Mouse (Mus musculus) MEL (cell line): ENCODE data around the gene Ube2u. TPM values are rescaled to one million over a fixed set of nuclear protein-coding genes. Genes with fewer than 3 reads are reported as not detected.

Source experiments
- DNase-seq: peaks from one replicate; pipeline ENCODE4 v3.0.0; 2011; ENCODE audit warnings: low read depth, low spot score
- H3K27ac ChIP-seq: 2 replicates; pipeline ENCODE4 v1.5.1; 2012; ENCODE audit warnings: low read depth, mild to moderate bottlenecking, control low read depth, low read length, moderate library complexity; ENCODE audit not compliant: control insufficient read depth
- H3K27me3 ChIP-seq, 2 experiments: fragments of 150-350 bp in 1 of 2; sonication (generic) in 1 of 2; 2 replicates each; pipeline ENCODE4 v1.6.1; 2012; ENCODE audit warnings: low read length in 2 of 2, mild to moderate bottlenecking in 2 of 2, improper control_type of control experiment in 1 of 2, moderate library complexity in 1 of 2; ENCODE audit not compliant: insufficient read depth in 2 of 2, control insufficient read depth in 1 of 2
- H3K36me3 ChIP-seq, 2 experiments: 2 replicates each; pipeline ENCODE4 v1.6.1; 2012 to 2014; ENCODE audit warnings: low read length in 2 of 2, improper control_type of control experiment in 1 of 2, inconsistent platforms in 1 of 2, mild to moderate bottlenecking in 1 of 2; ENCODE audit not compliant: insufficient read depth in 2 of 2, control insufficient read depth in 1 of 2
- H3K4me1 ChIP-seq, 2 experiments: fragments of 150-350 bp in 1 of 2; sonication (generic) in 1 of 2; 2 replicates each; pipeline ENCODE4 v1.6.1; 2012; ENCODE audit warnings: low read length in 2 of 2, improper control_type of control experiment in 1 of 2, mild to moderate bottlenecking in 1 of 2; ENCODE audit not compliant: insufficient read depth in 2 of 2, control insufficient read depth in 1 of 2
- H3K4me3 ChIP-seq, 2 experiments: fragments of 150-350 bp in 1 of 2; sonication (generic) in 1 of 2; 2 replicates each; pipeline ENCODE4 v1.5.1; 2012; ENCODE audit warnings: low read depth in 2 of 2, low read length in 2 of 2, mild to moderate bottlenecking in 2 of 2, moderate library complexity in 2 of 2, control low read depth in 1 of 2, improper control_type of control experiment in 1 of 2; ENCODE audit not compliant: control insufficient read depth in 1 of 2, insufficient read depth in 1 of 2
- H3K79me2 ChIP-seq: 2 replicates; pipeline ENCODE4 v1.6.1; 2012; ENCODE audit warnings: mild to moderate bottlenecking, low read length, moderate library complexity; ENCODE audit not compliant: control insufficient read depth, poor library complexity, insufficient read depth
- H3K9ac ChIP-seq: 2 replicates; pipeline ENCODE4 v1.6.1; 2012; ENCODE audit warnings: low read depth, mild to moderate bottlenecking, control low read depth, low read length, moderate library complexity; ENCODE audit not compliant: control insufficient read depth, poor library complexity, severe bottlenecking
- H3K9me3 ChIP-seq: fragments of 150-350 bp; sonication (generic); replicated peaks from 2 replicates; pipeline ENCODE4 v1.6.1; 2012; ENCODE audit warnings: mild to moderate bottlenecking, low read length, improper control_type of control experiment, moderate library complexity; ENCODE audit not compliant: insufficient read depth
- BHLHE40 ChIP-seq: IDR thresholded peaks from 2 replicates; pipeline ENCODE4 v1.6.1; 2012; ENCODE audit warnings: low read depth, mild to moderate bottlenecking, inconsistent platforms, low read length, improper control_type of control experiment, borderline replicate concordance
- CTCF ChIP-seq, 3 experiments: IDR thresholded peaks in 2 of 3; conservative IDR thresholded peaks in 1 of 3; 2 replicates each; pipeline ENCODE4 v1.5.1; 2011 to 2012; ENCODE audit warnings: low read length in 3 of 3, low read depth in 2 of 3, mild to moderate bottlenecking in 2 of 3, improper control_type of control experiment in 1 of 3, inconsistent platforms in 1 of 3, mixed read lengths in 1 of 3, moderate library complexity in 1 of 3; ENCODE audit not compliant: control insufficient read depth in 1 of 3, insufficient read depth in 1 of 3, poor library complexity in 1 of 3, severe bottlenecking in 1 of 3
- E2F4 ChIP-seq: IDR thresholded peaks from 2 replicates; pipeline ENCODE4 v1.6.1; 2011; ENCODE audit warnings: low read depth, low read length, improper control_type of control experiment, borderline replicate concordance
- ELF1 ChIP-seq: IDR thresholded peaks from 2 replicates; pipeline ENCODE4 v1.6.1; 2014; ENCODE audit warnings: low read depth, mild to moderate bottlenecking, inconsistent platforms, low read length, improper control_type of control experiment, moderate library complexity
- EP300 ChIP-seq, 2 experiments: IDR thresholded peaks; 2 replicates each; pipeline ENCODE4 v1.6.1; 2011; ENCODE audit warnings: improper control_type of control experiment in 2 of 2, low read length in 2 of 2, low read depth in 1 of 2, mild to moderate bottlenecking in 1 of 2
- GABPA ChIP-seq: IDR thresholded peaks from 2 replicates; pipeline ENCODE4 v1.6.1; 2012; ENCODE audit warnings: low read depth, mild to moderate bottlenecking, inconsistent platforms, low read length, improper control_type of control experiment, moderate library complexity
- GATA1 ChIP-seq: IDR thresholded peaks from 2 replicates; pipeline ENCODE4 v1.6.1; 2011; ENCODE audit warnings: low read depth, low read length, improper control_type of control experiment
- JUND ChIP-seq: IDR thresholded peaks from 2 replicates; pipeline ENCODE4 v1.6.1; 2011; ENCODE audit warnings: low read depth, mild to moderate bottlenecking, improper control_type of control experiment, low read length
- KAT2A ChIP-seq: conservative IDR thresholded peaks from 2 replicates; pipeline ENCODE4 v1.6.1; 2012; ENCODE audit warnings: low read depth, low read length, improper control_type of control experiment, inconsistent platforms
- MEF2A ChIP-seq: IDR thresholded peaks from 2 replicates; pipeline ENCODE4 v1.6.1; 2014; ENCODE audit warnings: low read depth, mild to moderate bottlenecking, inconsistent platforms, low read length, improper control_type of control experiment; ENCODE audit not compliant: poor library complexity, insufficient replicate concordance, severe bottlenecking; ENCODE audit errors: extremely low read depth
- MXI1 ChIP-seq: IDR thresholded peaks from 2 replicates; pipeline ENCODE4 v1.6.1; 2011; ENCODE audit warnings: mild to moderate bottlenecking, low read depth, low read length, improper control_type of control experiment
- MYB ChIP-seq: IDR thresholded peaks from 2 replicates; pipeline ENCODE4 v1.6.1; 2011; ENCODE audit warnings: mild to moderate bottlenecking, low read depth, low read length, improper control_type of control experiment
- NELFE ChIP-seq: IDR thresholded peaks from 2 replicates; pipeline ENCODE4 v1.6.1; 2011; ENCODE audit warnings: low read depth, low read length, improper control_type of control experiment
- NRF1 ChIP-seq: IDR thresholded peaks from 2 replicates; pipeline ENCODE4 v1.6.1; 2014; ENCODE audit warnings: low read depth, mild to moderate bottlenecking, inconsistent platforms, low read length, improper control_type of control experiment, moderate library complexity; ENCODE audit not compliant: poor library complexity, insufficient read depth, severe bottlenecking
- POLR2AphosphoS5 ChIP-seq: IDR thresholded peaks from 2 replicates; pipeline ENCODE4 v1.6.1; 2012; ENCODE audit warnings: low read depth, borderline replicate concordance, mild to moderate bottlenecking, inconsistent platforms, low read length, moderate library complexity, mixed read lengths
- RAD21 ChIP-seq: IDR thresholded peaks from 2 replicates; pipeline ENCODE4 v1.6.1; 2011; ENCODE audit warnings: mild to moderate bottlenecking, low read depth, low read length, improper control_type of control experiment
- RCOR1 ChIP-seq: IDR thresholded peaks from 2 replicates; pipeline ENCODE4 v1.6.1; 2012; ENCODE audit warnings: low read depth, mild to moderate bottlenecking, inconsistent platforms, low read length, improper control_type of control experiment
- SIN3A ChIP-seq: IDR thresholded peaks from 2 replicates; pipeline ENCODE4 v1.6.1; 2012; ENCODE audit warnings: low read length, improper control_type of control experiment, inconsistent platforms
- SMC3 ChIP-seq: IDR thresholded peaks from 2 replicates; pipeline ENCODE4 v1.6.1; 2011; ENCODE audit warnings: low read depth, low read length, improper control_type of control experiment
- UBTF ChIP-seq: IDR thresholded peaks from 2 replicates; pipeline ENCODE4 v1.6.1; 2012; ENCODE audit warnings: low read depth, mild to moderate bottlenecking, inconsistent platforms, low read length, improper control_type of control experiment, moderate library complexity, borderline replicate concordance; ENCODE audit not compliant: insufficient read depth
- USF2 ChIP-seq, 2 experiments: IDR thresholded peaks; 2 replicates each; pipeline ENCODE4 v1.6.1; 2011 to 2012; ENCODE audit warnings: improper control_type of control experiment in 2 of 2, low read length in 2 of 2, borderline replicate concordance in 1 of 2, inconsistent platforms in 1 of 2, low read depth in 1 of 2, mild to moderate bottlenecking in 1 of 2; ENCODE audit not compliant: insufficient read depth in 1 of 2
- ZC3H11A ChIP-seq: IDR thresholded peaks from 2 replicates; pipeline ENCODE4 v1.6.1; 2012; ENCODE audit warnings: low read depth, mild to moderate bottlenecking, inconsistent platforms, low read length, improper control_type of control experiment
- ZKSCAN1 ChIP-seq: IDR thresholded peaks from 2 replicates; pipeline ENCODE4 v1.6.1; 2012; ENCODE audit warnings: low read depth, mild to moderate bottlenecking, inconsistent platforms, low read length, improper control_type of control experiment, moderate library complexity
- ZNF384 ChIP-seq: IDR thresholded peaks from 2 replicates; pipeline ENCODE4 v1.6.1; 2012; ENCODE audit warnings: low read depth, mild to moderate bottlenecking, inconsistent platforms, low read length, improper control_type of control experiment
- polyA plus RNA-seq, 2 experiments: library from polyadenylated mRNA; stranded (reverse) in 1 of 2; unstranded in 1 of 2; fragments of >175 nt in 1 of 2; fragments of >200 nt in 1 of 2; gene quantifications; 2 replicates each; pipeline versions ENCODE4 v1.2.1 to v1.2.4; 2012; ENCODE audit warnings: low replicate concordance in 2 of 2, low read depth in 1 of 2; ENCODE audit not compliant: insufficient read length in 2 of 2, insufficient read depth in 1 of 2, missing spikeins in 1 of 2
- total RNA-seq: library from RNA; depleted of rRNA; stranded (reverse); fragments of 300-350 nt; gene quantifications from 2 replicates; pipeline ENCODE4 v1.2.3, GENCODE M21; 2012

Gene Ube2u
- total and polyA plus RNA-seq, 3 experiments: not detected

DNA sequence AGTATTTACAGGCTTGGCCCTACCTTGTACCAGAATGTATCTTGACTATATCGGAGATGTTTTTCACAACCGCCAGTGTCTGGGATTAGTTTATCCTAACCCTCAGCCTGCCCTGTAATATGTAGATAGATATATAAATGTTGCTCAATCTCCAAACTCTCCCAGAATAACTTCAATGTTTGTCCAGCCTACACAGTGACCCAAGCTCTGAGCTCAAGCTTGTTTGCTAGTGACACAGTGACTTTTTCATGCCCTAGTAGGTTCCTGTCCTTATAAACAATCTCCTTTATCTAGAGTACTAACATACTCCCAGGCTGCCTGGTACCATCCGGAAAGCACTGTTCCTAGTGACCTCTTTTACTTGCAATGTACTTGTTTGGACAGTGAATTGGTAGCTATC is 16.5 kb downstream of the Ube2u start:
- H3K4me1 ChIP-seq: no peaks in the 10 kb centered on the region
- no peak overlapping the region for H3K4me3 ChIP-seq
- no peak overlapping the region for H3K9ac ChIP-seq
- DNase-seq: no peak
- H3K27ac ChIP-seq: no peak overlapping the region
- H3K27me3 ChIP-seq: no peaks in the 10 kb centered on the region
- no peaks in the 10 kb centered on the region for H3K36me3 ChIP-seq
- TF ChIP-seq RCOR1 (no peak), MYB (no peak), GABPA (no peak), USF2 (IDR thresholded peaks at IDR 0.05; ENCODE audit: borderline replicate concordance in 1 of 2, insufficient read depth in 1 of 2, low read depth in 1 of 2, low read length in 2 of 2) (no peak), NRF1 (no peak), ZKSCAN1 (no peak), NELFE (no peak), ZC3H11A (no peak), KAT2A (no peak), MXI1 (no peak), ELF1 (no peak), ZNF384 (no peak)
- H3K79me2 ChIP-seq: no peaks in the 10 kb centered on the region
- no peaks in the 10 kb centered on the region for H3K9me3 ChIP-seq

DNA sequence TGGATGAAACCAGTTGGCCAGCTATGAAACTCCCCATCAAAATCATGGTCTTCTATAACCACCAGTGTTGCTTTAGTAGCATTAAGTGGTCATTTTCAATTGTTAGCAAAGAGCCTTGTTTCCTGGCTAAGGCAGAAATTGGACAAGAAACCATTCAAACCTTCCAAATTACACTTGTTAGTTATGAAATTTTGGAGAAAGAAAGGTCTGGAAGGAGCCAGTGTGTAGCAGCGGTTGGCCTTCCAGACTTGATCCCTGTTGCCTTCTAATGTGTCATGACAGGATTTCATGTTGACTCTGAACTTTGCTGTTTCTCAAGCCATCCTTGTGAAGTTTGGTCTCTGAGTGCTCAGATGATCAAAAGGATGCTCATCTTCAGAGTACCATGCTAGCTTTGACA is 17.9 kb downstream of the Ube2u start:
- Histone ChIP-seq H3K36me3 (no peaks in the 10 kb centered on the region), H3K27ac (no peak overlapping the region), H3K27me3 (no peaks in the 10 kb centered on the region), H3K9me3 (no peaks in the 10 kb centered on the region), H3K9ac (no peak overlapping the region), H3K4me3 (no peak overlapping the region), H3K79me2 (no peaks in the 10 kb centered on the region), H3K4me1 (no peaks in the 10 kb centered on the region)
- TF ChIP-seq MEF2A: no peak
- no peak for TF ChIP-seq SIN3A
- no peak for TF ChIP-seq SMC3
- TF ChIP-seq RAD21: no peak
- TF ChIP-seq POLR2AphosphoS5: no peak
- TF ChIP-seq JUND: no peak
- TF ChIP-seq ZKSCAN1: no peak
- no peak for TF ChIP-seq BHLHE40
- TF ChIP-seq MYB: no peak
- TF ChIP-seq UBTF: no peak
- no peak for TF ChIP-seq KAT2A
- TF ChIP-seq E2F4: no peak
- no peak for TF ChIP-seq CTCF (IDR thresholded peaks at IDR 0.05 in 2 of 3, conservative IDR thresholded peaks at IDR 0.05 in 1 of 3; ENCODE audit: control insufficient read depth in 1 of 3, insufficient read depth in 1 of 3, low read depth in 2 of 3, low read length in 3 of 3, poor library complexity in 1 of 3, severe bottlenecking in 1 of 3)
- no peak for TF ChIP-seq NRF1
- no peak for TF ChIP-seq EP300 (IDR thresholded peaks at IDR 0.05; ENCODE audit: low read depth in 1 of 2, low read length in 2 of 2)
- TF ChIP-seq GATA1: no peak
- no peak for TF ChIP-seq RCOR1
- TF ChIP-seq ZNF384: no peak
- TF ChIP-seq MXI1: no peak
- no peak for TF ChIP-seq NELFE
- DNase-seq: no peak
